Mouse (Mus musculus) heart, postnatal 0 days (tissue): ENCODE measurements around the gene Rnasek. TPM values are rescaled to one million over a fixed set of nuclear protein-coding genes. Genes with fewer than 3 reads are reported as not detected.

Experiments
- ATAC-seq: fragments of 200-750 bp; cut with Nextera tagmentation; 2 replicates; pipeline ENCODE4 v1.8.0; 2017; ENCODE audit warnings: low read depth, moderate number of reproducible peaks, moderate library complexity; ENCODE audit not compliant: insufficient read depth
- DNase-seq: peaks from one replicate; pipeline ENCODE4 v3.0.0-alpha.2; 2016; ENCODE audit warnings: low spot score
- H3K27ac ChIP-seq: fragments of 300-500 bp; sonication (generic); 2 replicates; pipeline ENCODE4 v1.5.1; 2014; ENCODE audit warnings: low read depth, mild to moderate bottlenecking
- H3K27me3 ChIP-seq: fragments of 300-500 bp; sonication (generic); 2 replicates; pipeline ENCODE4 v1.6.1; 2014; ENCODE audit warnings: low read length, mixed read lengths; ENCODE audit not compliant: control insufficient read depth, insufficient read depth
- H3K36me3 ChIP-seq: fragments of 300-500 bp; sonication (generic); replicated peaks from 2 replicates; pipeline ENCODE4 v1.6.1; 2014; ENCODE audit warnings: low read length, mixed read lengths; ENCODE audit not compliant: control insufficient read depth, insufficient read depth
- H3K4me1 ChIP-seq: fragments of 300-500 bp; sonication (generic); 2 replicates; pipeline ENCODE4 v1.6.1; 2014; ENCODE audit warnings: antibody characterized with exemption; ENCODE audit not compliant: control insufficient read depth, insufficient read depth
- H3K4me2 ChIP-seq: fragments of 300-500 bp; sonication (generic); 2 replicates; pipeline ENCODE4 v1.6.1; 2014; ENCODE audit warnings: low read depth, mild to moderate bottlenecking, low read length, moderate library complexity
- H3K4me3 ChIP-seq: fragments of 300-500 bp; sonication (generic); 2 replicates; pipeline ENCODE4 v1.5.1; 2014; ENCODE audit warnings: low read depth, low read length
- H3K9ac ChIP-seq: fragments of 300-500 bp; sonication (generic); replicated peaks from 2 replicates; pipeline ENCODE4 v1.6.1; 2014; ENCODE audit warnings: low read depth, low read length, mixed read lengths
- H3K9me3 ChIP-seq: fragments of 300-500 bp; sonication (generic); replicated peaks from 2 replicates; pipeline ENCODE4 v1.6.1; 2016; ENCODE audit warnings: low read length; ENCODE audit not compliant: control insufficient read depth
- CTCF ChIP-seq: IDR thresholded peaks from 2 replicates; pipeline ENCODE4 v1.5.1; 2016; ENCODE audit warnings: antibody characterized with exemption, control low read depth, low read depth
- EP300 ChIP-seq: IDR thresholded peaks from 2 replicates; pipeline ENCODE4 v1.6.1; 2016; ENCODE audit warnings: antibody characterized with exemption, low read depth
- whole genome bisulfite sequencing: fragments of 180-500 bp; shearing (Covaris S2); extraction: QIAGEN DNeasy Blood & Tissue Kit; methylation state at CpG from one replicate; pipeline ENCODE4 v1.1.7; 2014; 5-methylcytosine and 5-hydroxymethylcytosine counted together
- polyA plus RNA-seq: library from polyadenylated mRNA; unstranded; fragments of >200 nt; fragmentation: Nextera tagmentation; extraction: Ambion mirVana; gene quantifications from 2 replicates; pipeline ENCODE4 v1.2.1, GENCODE M21; 2015
- total RNA-seq: library from RNA; depleted of rRNA; stranded (reverse); fragments of >200 nt; gene quantifications from 2 replicates; pipeline ENCODE4 v1.2.3, GENCODE M21; 2014; ENCODE audit warnings: low replicate concordance

The Rnasek gene
- total and polyA plus RNA-seq, 2 experiments from 2014 or later = 13.1 to 311 TPM

- peak overlapping the region; percentile 35 for H3K27ac ChIP-seq
- peaks cover 17% of the 10 kb centered on the region for H3K27me3 ChIP-seq
- peak overlapping the region; percentile 93 for H3K4me2 ChIP-seq
- no peaks in the 10 kb centered on the region; the same call in 1 of the 2 replicates for H3K36me3 ChIP-seq
- no peak for DNase-seq
- peak overlapping the region; percentile 59 for H3K9ac ChIP-seq
- TF ChIP-seq CTCF (no peak), EP300 (no peak)
- H3K4me3 ChIP-seq = peak overlapping the region; percentile 48
- 2% methylated on average over 24 of the region's 24 CpGs for WGBS
- no peak for ATAC-seq
- no peaks in the 10 kb centered on the region for H3K9me3 ChIP-seq
- peaks cover 13% of the 10 kb centered on the region; the same call in 1 of the 2 replicates for H3K4me1 ChIP-seq
Measured at GRCm38 (mm10) chr11:70220323-70220722, 19.3 kb downstream of the Rnasek start.

- TF ChIP-seq CTCF = no peak
- no peak for TF ChIP-seq EP300
- H3K9ac ChIP-seq = peak overlapping the region; percentile 59
- peak overlapping the region; percentile 35 for H3K27ac ChIP-seq
- peaks cover 13% of the 10 kb centered on the region; the same call in 1 of the 2 replicates for H3K4me1 ChIP-seq
- peaks cover 21% of the 10 kb centered on the region for H3K27me3 ChIP-seq
- ATAC-seq (no peak), DNase-seq (no peak)
- H3K4me2 ChIP-seq = peak overlapping the region; percentile 93
- 75% methylated on average over 7 of the region's 7 CpGs for WGBS
- H3K9me3 ChIP-seq = no peaks in the 10 kb centered on the region
- H3K36me3 ChIP-seq = no peaks in the 10 kb centered on the region; the same call in 1 of the 2 replicates
- H3K4me3 ChIP-seq = peak overlapping the region; percentile 48
Measured at GRCm38 (mm10) chr11:70219873-70220272, 19.8 kb downstream of the Rnasek start.

GRCm38 (mm10) chr11:70218741-70219470 is 20.7 kb downstream of the Rnasek start:
- no peak overlapping the region for H3K4me3 ChIP-seq
- DNase-seq (no peak), ATAC-seq (no peak)
- peaks cover 31% of the 10 kb centered on the region for H3K27me3 ChIP-seq
- 92% methylated on average over 15 of the region's 15 CpGs for WGBS
- no peaks in the 10 kb centered on the region for H3K9me3 ChIP-seq
- peaks cover 16% of the 10 kb centered on the region; the same call in 1 of the 2 replicates for H3K4me1 ChIP-seq
- no peak overlapping the region for H3K27ac ChIP-seq
- no peak overlapping the region for H3K9ac ChIP-seq
- no peaks in the 10 kb centered on the region; the same call in 1 of the 2 replicates for H3K36me3 ChIP-seq
- TF ChIP-seq EP300 (no peak), CTCF (no peak)
- 0 out of 2 replicates have a peak overlapping the region, but pooled peaks have one; percentile 7 for H3K4me2 ChIP-seq

GRCm38 (mm10) chr11:70218039-70218438 is 21.6 kb downstream of the Rnasek start:
- Histone ChIP-seq H3K36me3 (no peaks in the 10 kb centered on the region), H3K27me3 (peaks cover 40% of the 10 kb centered on the region), H3K4me1 (peaks cover 20% of the 10 kb centered on the region; the same call in 1 of the 2 replicates), H3K4me2 (no peak overlapping the region), H3K9me3 (no peaks in the 10 kb centered on the region), H3K4me3 (no peak overlapping the region), H3K9ac (no peak overlapping the region), H3K27ac (no peak overlapping the region)
- ATAC-seq (no peak), DNase-seq (no peak)
- TF ChIP-seq CTCF = no peak
- no peak for TF ChIP-seq EP300
- 67% methylated on average over 4 of the region's 4 CpGs for WGBS

GRCm38 (mm10) chr11:70216103-70216502 is 23.5 kb downstream of the Rnasek start:
- DNase-seq (no peak), ATAC-seq (no peak)
- TF ChIP-seq CTCF (no peak), EP300 (no peak)
- H3K9ac ChIP-seq = no peak overlapping the region
- peaks cover 52% of the 10 kb centered on the region for H3K27me3 ChIP-seq
- no peaks in the 10 kb centered on the region for H3K36me3 ChIP-seq
- H3K4me1 ChIP-seq = peaks cover 13% of the 10 kb centered on the region; the same call in 1 of the 2 replicates
- no peak overlapping the region for H3K4me3 ChIP-seq
- H3K4me2 ChIP-seq = no peak overlapping the region
- no peak overlapping the region for H3K27ac ChIP-seq
- H3K9me3 ChIP-seq = no peaks in the 10 kb centered on the region
- 57% methylated on average over 3 of the region's 3 CpGs for WGBS
